33 mouse cellular contexts compared by ENCODE assay signal in the genomic region with DNA sequence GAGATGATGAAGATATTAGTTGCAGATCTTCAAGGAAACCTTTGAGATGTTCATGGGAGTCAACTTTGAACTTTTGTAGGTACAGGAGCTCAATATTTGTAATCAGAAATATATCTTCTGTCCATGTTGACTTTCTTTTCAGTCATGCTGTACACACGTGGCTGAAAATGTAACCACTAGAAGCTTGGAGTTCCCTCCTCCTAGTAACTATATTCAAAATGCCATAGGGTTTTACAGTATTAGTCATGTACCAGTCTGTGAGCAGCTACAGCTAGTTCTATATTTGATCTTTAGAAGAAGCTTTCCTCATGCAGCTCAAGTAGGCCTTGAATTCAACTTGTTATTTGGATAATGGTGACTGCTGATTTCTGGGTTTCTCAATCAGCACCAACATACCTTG. TPM values are rescaled to one million over a fixed set of nuclear protein-coding genes. Genes with fewer than 3 reads are reported as not detected.
"Had no signal": no experiment of that assay in that cellular context is flagged by ENCODE, and none has a peak within 500 bp of the region (broad histone marks: within the 10 kb centered on the region; RNA-seq: fewer than 3 reads in every experiment).

No protein-coding gene starts in this region.

- H3K27ac ChIP-seq: gastrocnemius, adult 2 months; heart, embryonic 10.5 days; hindbrain, embryonic 10.5 days; hindbrain, embryonic 12.5 days; hindbrain, embryonic 14.5 days; intestine, embryonic 15.5 days; kidney, embryonic 15.5 days; kidney, postnatal 0 days; limb, embryonic 13.5 days; limb, embryonic 15.5 days; liver, embryonic 12.5 days; liver, embryonic 14.5 days had no signal

- H3K9ac ChIP-seq: heart, embryonic 12.5 days; hindbrain, embryonic 12.5 days; hindbrain, embryonic 14.5 days; intestine, embryonic 15.5 days; kidney, embryonic 15.5 days; limb, embryonic 13.5 days; limb, embryonic 15.5 days; liver, embryonic 12.5 days; liver, embryonic 14.5 days had no signal

- H3K4me2 ChIP-seq: heart, embryonic 12.5 days; hindbrain, embryonic 12.5 days; hindbrain, embryonic 14.5 days; intestine, embryonic 15.5 days; kidney, embryonic 15.5 days; limb, embryonic 13.5 days; limb, embryonic 15.5 days; liver, embryonic 12.5 days had no signal

- ATAC-seq: hindbrain, embryonic 16.5 days; inflammation-experienced regulatory T-cells, adult 6 months; intestine, embryonic 15.5 days; intestine, postnatal 0 days; liver, embryonic 12.5 days had no signal

- H3K9me3 ChIP-seq: heart, embryonic 10.5 days; heart, embryonic 12.5 days; hindbrain, embryonic 10.5 days; hindbrain, embryonic 12.5 days; intestine, embryonic 15.5 days; kidney, embryonic 15.5 days; limb, embryonic 13.5 days; limb, embryonic 15.5 days; liver, embryonic 12.5 days had no signal

- H3K4me3 ChIP-seq: gastrocnemius, adult 2 months; heart, embryonic 10.5 days; heart, embryonic 12.5 days; hindbrain, embryonic 10.5 days; hindbrain, embryonic 12.5 days; intestine, embryonic 15.5 days; kidney, embryonic 15.5 days; limb, embryonic 13.5 days; limb, embryonic 15.5 days; liver, embryonic 12.5 days had no signal

- H3K4me1 ChIP-seq: heart, embryonic 10.5 days; heart, embryonic 12.5 days; intestine, embryonic 15.5 days; liver, embryonic 12.5 days had no signal

- H3K27me3 ChIP-seq: heart, embryonic 12.5 days; hindbrain, embryonic 12.5 days; intestine, embryonic 15.5 days; kidney, embryonic 15.5 days; limb, embryonic 13.5 days; limb, embryonic 15.5 days; liver, embryonic 12.5 days had no signal

- DNase-seq: gastrocnemius, adult 2 months; gastrocnemius, postnatal 10 days; gastrocnemius, postnatal 25 days; heart, adult 18-20 months; heart, postnatal 10 days; heart, postnatal 4 days; kidney, adult 18-20 months; kidney, adult 8-10 months; kidney, postnatal 14 days; kidney, postnatal 36 days; layer of hippocampus, adult 9-11 months; layer of hippocampus, postnatal 36 days; left cerebral cortex, postnatal 4 days had no signal

- H3K36me3 ChIP-seq: heart, embryonic 10.5 days; heart, embryonic 12.5 days; hindbrain, embryonic 10.5 days; hindbrain, embryonic 12.5 days; intestine, embryonic 15.5 days; kidney, embryonic 15.5 days; limb, embryonic 13.5 days; limb, embryonic 15.5 days; liver, embryonic 12.5 days had no signal

RNA-seq across cellular contexts. Expression of gene Prl, which starts 30.8 kb away (rescaled TPM):
- polyA plus RNA-seq: heart, embryonic 10.5 days; heart, embryonic 12.5 days; heart, embryonic 14.5 days; heart, embryonic 16.5 days; hindbrain, embryonic 10.5 days; hindbrain, embryonic 12.5 days; inflammation-experienced regulatory T-cells, adult 6 months; intestine, embryonic 15.5 days; intestine, postnatal 0 days; kidney, embryonic 15.5 days; kidney, postnatal 0 days; large intestine, adult 2 months; limb, embryonic 11.5 days; limb, embryonic 13.5 days; limb, embryonic 15.5 days; liver, adult 2 months; liver, embryonic 12.5 days; liver, embryonic 14.5 days had no signal
